Mouse (Mus musculus) embryonic fibroblast, embryonic 13.5 days (primary cell): ENCODE results near the gene Ppfia1.

Experiments
- CTCF ChIP-seq: IDR thresholded peaks from 2 replicates; pipeline ENCODE4 v1.5.1; 2011; ENCODE audit warnings: mild to moderate bottlenecking, control low read depth, low read length, moderate library complexity, borderline replicate concordance; ENCODE audit not compliant: insufficient read depth
- POLR2A ChIP-seq: IDR thresholded peaks from 2 replicates; pipeline ENCODE4 v1.6.1; 2011; ENCODE audit warnings: low read depth, mild to moderate bottlenecking, control low read depth, low read length, moderate library complexity

- no peak for TF ChIP-seq CTCF
- TF ChIP-seq POLR2A: no peak
These were observed 63.2 kb downstream of the Ppfia1 start for GRCm38 (mm10) chr7:144490201-144490873.
